Mouse (Mus musculus) intestine, postnatal 0 days (tissue): ENCODE results near the gene Coro2a. TPM values are rescaled to one million over a fixed set of nuclear protein-coding genes. Genes with fewer than 3 reads are reported as not detected.

Experiments
- ATAC-seq: fragments of 200-750 bp; cut with Nextera tagmentation; 2 replicates; pipeline ENCODE4 v1.8.0; 2017; ENCODE audit warnings: mild to moderate bottlenecking, moderate TSS enrichment, moderate library complexity
- H3K27ac ChIP-seq: fragments of 300-500 bp; sonication (generic); 2 replicates; pipeline ENCODE4 v1.5.1; 2014; ENCODE audit warnings: mild to moderate bottlenecking, low read depth, low read length, moderate library complexity
- H3K27me3 ChIP-seq: fragments of 300-500 bp; sonication (generic); replicated peaks from 2 replicates; pipeline ENCODE4 v1.6.1; 2014; ENCODE audit warnings: low read length, mixed read lengths; ENCODE audit not compliant: control insufficient read depth, insufficient read depth
- H3K36me3 ChIP-seq: fragments of 300-500 bp; sonication (generic); 2 replicates; pipeline ENCODE4 v1.6.1; 2014; ENCODE audit warnings: mild to moderate bottlenecking, moderate library complexity; ENCODE audit not compliant: control insufficient read depth, insufficient read depth
- H3K4me1 ChIP-seq: fragments of 300-500 bp; sonication (generic); replicated peaks from 2 replicates; pipeline ENCODE4 v1.6.1; 2014; ENCODE audit warnings: antibody characterized with exemption, low read length, mixed read lengths; ENCODE audit not compliant: control insufficient read depth, insufficient read depth
- H3K4me2 ChIP-seq: fragments of 300-500 bp; sonication (generic); replicated peaks from 2 replicates; pipeline ENCODE4 v1.6.1; 2014; ENCODE audit warnings: low read depth, mild to moderate bottlenecking, moderate library complexity
- H3K4me3 ChIP-seq: fragments of 300-500 bp; sonication (generic); 2 replicates; pipeline ENCODE4 v1.5.1; 2014; ENCODE audit warnings: low read depth, low read length
- H3K9ac ChIP-seq: fragments of 300-500 bp; sonication (generic); 2 replicates; pipeline ENCODE4 v1.6.1; 2014; ENCODE audit warnings: mild to moderate bottlenecking, low read depth, low read length
- H3K9me3 ChIP-seq: fragments of 300-500 bp; sonication (generic); 2 replicates; pipeline ENCODE4 v1.6.1; 2016; ENCODE audit warnings: mixed run types; ENCODE audit not compliant: control insufficient read depth
- CTCF ChIP-seq: sonication (generic); IDR thresholded peaks from 2 replicates; pipeline ENCODE4 v1.5.1; 2016; ENCODE audit warnings: low read depth, mild to moderate bottlenecking, control low read depth, antibody characterized with exemption, moderate library complexity
- WGBS: fragments of 180-500 bp; shearing (Covaris S2); extraction: QIAGEN DNeasy Blood & Tissue Kit; methylation state at CpG from one replicate; pipeline ENCODE4 v1.1.7; 2014; 5-methylcytosine and 5-hydroxymethylcytosine counted together
- polyA plus RNA-seq: library from polyadenylated mRNA; unstranded; fragments of >200 nt; fragmentation: Nextera tagmentation; extraction: Ambion mirVana; gene quantifications from 2 replicates; pipeline ENCODE4 v1.2.1, GENCODE M21; 2015

The Coro2a gene
- polyA plus RNA-seq, 1 experiment from 2014 or later: 53.0 TPM

DNA sequence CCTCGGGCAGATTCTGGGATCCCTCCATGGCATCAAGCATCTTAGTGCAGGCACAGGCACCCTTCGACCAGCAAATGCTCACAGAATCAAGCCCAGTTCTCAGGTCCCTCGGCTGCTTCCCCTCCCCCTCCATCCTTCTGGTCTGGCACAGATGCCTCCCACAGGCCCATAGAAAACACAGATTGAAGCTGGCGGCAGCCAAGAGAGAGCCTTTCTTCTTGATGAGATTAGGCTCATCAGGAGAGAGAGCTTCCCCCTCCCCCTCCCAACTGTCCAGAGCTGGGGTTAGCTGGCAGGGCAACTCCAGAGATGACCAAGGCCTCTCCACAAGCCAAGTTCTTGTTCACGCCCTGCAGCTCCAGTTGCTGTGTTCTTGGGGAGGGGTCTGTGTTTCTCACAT lies 32.3 kb downstream of the Coro2a start:
- H3K4me1 ChIP-seq: no peaks in the 10 kb centered on the region; the same call in 1 of the 2 replicates
- 49% methylated on average over 5 of the region's 5 CpGs for WGBS
- ATAC-seq: no peak

DNA sequence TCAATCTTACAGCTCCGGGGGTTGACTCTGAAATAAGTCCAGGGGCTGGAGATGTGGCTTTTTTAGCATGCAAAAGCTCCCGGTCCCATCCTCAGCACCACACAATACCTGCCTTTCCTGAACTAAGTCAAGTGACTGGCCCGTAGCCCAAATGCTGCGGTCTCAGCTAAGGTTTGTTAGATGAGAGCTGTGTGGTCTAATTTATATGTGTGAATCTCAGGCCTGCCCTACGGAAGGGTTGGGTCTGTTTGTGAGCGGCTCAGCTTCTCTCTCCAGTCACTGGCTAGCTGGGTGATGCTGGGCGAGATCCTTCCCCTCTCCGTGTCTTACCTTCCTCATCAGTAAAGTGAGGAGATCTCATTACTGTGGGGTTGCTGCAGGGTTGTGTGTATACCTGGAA lies 33.8 kb downstream of the Coro2a start:
- Histone ChIP-seq H3K4me3 (no peak overlapping the region), H3K4me1 (no peaks in the 10 kb centered on the region; the same call in 1 of the 2 replicates), H3K9me3 (no peaks in the 10 kb centered on the region), H3K27me3 (no peaks in the 10 kb centered on the region), H3K4me2 (no peak overlapping the region), H3K27ac (no peak overlapping the region), H3K9ac (no peak overlapping the region), H3K36me3 (peaks cover under 1% of the 10 kb centered on the region; the same call in 1 of the 2 replicates)
- no peak for ATAC-seq
- 90% methylated on average over 8 of the region's 8 CpGs for WGBS
- TF ChIP-seq CTCF: no peak

More for the DNA sequence above, 32.3 kb downstream of the Coro2a start:
- Histone ChIP-seq H3K27me3 (no peaks in the 10 kb centered on the region), H3K4me3 (no peak overlapping the region), H3K27ac (0 out of 2 replicates have a peak overlapping the region, but pooled peaks have one; percentile 7), H3K9ac (0 out of 2 replicates have a peak overlapping the region, but pooled peaks have one; percentile 3), H3K36me3 (no peaks in the 10 kb centered on the region; the same call in 1 of the 2 replicates), H3K4me2 (no peak overlapping the region), H3K9me3 (no peaks in the 10 kb centered on the region)
- no peak for TF ChIP-seq CTCF

DNA sequence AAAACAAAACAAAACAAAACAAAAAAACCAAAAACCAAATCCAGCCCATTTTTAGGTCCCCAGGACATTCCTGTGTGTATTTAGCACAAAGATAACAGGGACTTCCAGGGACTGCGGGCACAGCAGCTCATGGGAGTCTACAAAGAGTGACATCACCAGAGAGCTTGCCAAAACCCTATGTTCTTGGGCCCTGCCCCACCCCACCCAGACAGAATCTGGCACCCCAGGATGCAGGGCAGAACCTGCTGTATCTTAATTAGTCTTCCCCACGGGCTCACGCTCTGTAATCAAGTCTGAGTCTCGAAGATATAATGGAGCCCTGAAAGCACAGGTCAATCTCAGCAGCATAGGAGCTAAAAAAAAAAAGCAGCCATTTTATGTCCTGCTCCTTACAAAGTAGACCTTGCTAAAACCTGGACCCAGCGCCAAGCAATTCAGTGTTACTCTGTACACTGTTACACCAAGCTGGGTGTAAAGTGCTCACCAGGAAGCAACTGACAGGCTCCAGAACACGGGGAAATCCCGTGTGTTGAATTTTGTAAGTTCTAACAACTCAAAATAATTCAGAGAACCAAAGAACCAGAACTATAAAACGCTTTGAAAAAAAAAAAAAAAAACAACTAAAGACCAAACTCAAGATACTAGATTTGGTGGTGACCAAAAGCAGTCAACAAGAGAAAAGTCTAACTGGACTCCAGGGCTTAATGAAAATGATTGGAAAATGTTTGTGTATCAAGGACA lies 34.9 kb downstream of the Coro2a start:
- Histone ChIP-seq H3K4me1 (no peaks in the 10 kb centered on the region; the same call in 1 of the 2 replicates), H3K9ac (no peak overlapping the region), H3K4me2 (no peak overlapping the region), H3K27me3 (no peaks in the 10 kb centered on the region), H3K9me3 (no peaks in the 10 kb centered on the region), H3K27ac (no peak overlapping the region), H3K36me3 (peaks cover 10% of the 10 kb centered on the region; the same call in 1 of the 2 replicates), H3K4me3 (no peak overlapping the region)
- WGBS: 55% methylated on average over 8 of the region's 8 CpGs
- no peak for ATAC-seq
- TF ChIP-seq CTCF: no peak

DNA sequence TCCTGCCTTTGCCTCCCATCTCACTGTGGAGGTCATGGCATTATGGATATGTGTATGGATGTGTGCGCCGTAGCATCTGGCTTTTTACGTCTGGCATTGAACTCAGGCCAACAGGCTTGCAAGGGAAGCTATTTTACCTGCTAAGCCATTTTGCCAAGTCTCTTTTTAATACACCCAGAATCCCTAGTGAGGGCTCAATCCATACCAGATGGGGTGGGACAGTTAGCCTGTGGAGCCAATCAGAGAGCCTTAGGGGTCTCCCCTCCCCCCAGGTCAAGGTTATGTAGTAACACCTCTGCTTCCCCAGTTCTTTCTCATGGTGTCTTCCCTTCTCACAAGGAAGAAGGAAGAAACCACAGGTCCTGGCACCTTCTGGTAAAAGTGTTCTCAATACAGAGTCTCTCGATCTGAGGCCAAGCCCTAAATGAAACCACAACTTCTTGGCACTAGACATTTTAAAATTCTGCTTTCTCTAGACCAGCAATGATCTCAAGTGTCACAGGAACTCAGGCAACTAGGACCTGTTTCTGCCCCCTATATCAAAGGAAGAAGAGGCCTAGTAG lies 36.5 kb downstream of the Coro2a start:
- ATAC-seq: no peak
- H3K4me2 ChIP-seq: no peak overlapping the region
- 93% methylated on average over 4 of the region's 4 CpGs for WGBS

DNA sequence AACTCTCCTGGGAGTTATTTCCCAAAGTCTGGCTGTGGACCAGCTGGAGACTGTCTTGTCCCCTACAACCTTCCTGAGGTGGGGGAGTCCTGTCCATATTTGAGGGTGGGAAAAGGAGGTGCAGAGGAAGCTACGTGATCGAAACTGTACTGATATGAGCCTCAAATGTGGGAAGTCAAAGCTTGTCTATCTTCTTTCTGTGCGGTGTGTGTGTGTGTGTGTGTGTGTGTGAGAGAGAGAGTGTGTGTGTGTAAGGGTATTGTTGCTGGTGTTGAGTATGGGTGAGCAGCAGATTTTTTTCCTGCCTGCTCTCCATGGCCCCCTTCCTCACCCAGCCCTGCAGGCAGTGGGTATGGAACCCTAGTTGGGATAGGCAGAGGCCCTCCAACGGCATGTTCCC lies 37.8 kb downstream of the Coro2a start:
- no peak overlapping the region for H3K27ac ChIP-seq

More for the DNA sequence above, 36.5 kb downstream of the Coro2a start:
- H3K27me3 ChIP-seq: no peaks in the 10 kb centered on the region
- no peak overlapping the region for H3K27ac ChIP-seq
- no peaks in the 10 kb centered on the region for H3K9me3 ChIP-seq
- H3K4me3 ChIP-seq: no peak overlapping the region
- no peak overlapping the region for H3K9ac ChIP-seq
- peaks cover 10% of the 10 kb centered on the region; the same call in 1 of the 2 replicates for H3K36me3 ChIP-seq
- H3K4me1 ChIP-seq: peaks cover 1% of the 10 kb centered on the region; the same call in 1 of the 2 replicates
- TF ChIP-seq CTCF: no peak

DNA sequence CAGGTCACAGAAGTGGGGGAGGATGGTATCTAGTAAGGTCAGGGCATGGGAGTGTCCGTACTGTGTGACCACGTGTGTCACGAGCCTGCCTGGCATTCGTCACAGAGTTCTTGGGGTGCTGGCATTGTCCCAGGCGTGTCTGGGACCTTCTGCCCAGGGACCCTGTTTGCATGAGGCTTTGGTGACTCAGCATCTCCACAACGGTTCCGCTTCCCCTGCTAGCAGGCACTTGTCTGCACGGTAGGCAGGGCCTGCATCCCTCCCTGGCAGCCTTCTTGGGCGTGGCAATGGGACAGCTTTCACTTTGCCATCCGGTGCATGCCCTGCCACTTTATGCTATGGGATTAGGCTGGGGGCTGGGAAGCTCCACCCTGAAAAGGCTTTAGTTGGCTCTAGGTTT lies 38.2 kb downstream of the Coro2a start:
- Histone ChIP-seq H3K4me3 (no peak overlapping the region), H3K4me2 (no peak overlapping the region), H3K27me3 (no peaks in the 10 kb centered on the region), H3K9ac (no peak overlapping the region), H3K27ac (no peak overlapping the region), H3K9me3 (no peaks in the 10 kb centered on the region), H3K4me1 (peaks cover 3% of the 10 kb centered on the region; the same call in 1 of the 2 replicates), H3K36me3 (peaks cover 10% of the 10 kb centered on the region; the same call in 1 of the 2 replicates)
- no peak for TF ChIP-seq CTCF
- ATAC-seq: no peak
- 50% methylated on average over 10 of the region's 10 CpGs for WGBS

More for the DNA sequence above, 37.8 kb downstream of the Coro2a start:
- 82% methylated on average over 4 of the region's 4 CpGs for WGBS
- no peak overlapping the region for H3K4me2 ChIP-seq
- ATAC-seq: no peak
- TF ChIP-seq CTCF: no peak
- H3K27me3 ChIP-seq: no peaks in the 10 kb centered on the region
- H3K9me3 ChIP-seq: no peaks in the 10 kb centered on the region
- H3K36me3 ChIP-seq: peaks cover 10% of the 10 kb centered on the region; the same call in 1 of the 2 replicates
- no peak overlapping the region for H3K9ac ChIP-seq
- H3K4me3 ChIP-seq: no peak overlapping the region
- peaks cover 3% of the 10 kb centered on the region; the same call in 1 of the 2 replicates for H3K4me1 ChIP-seq
